Mouse (Mus musculus): ENCODE measurements at regions not wholly inside any gene's neighbourhood (a gene's known extent, or its start where the extent isn't known, plus 50 kb on each side); places are given as distances from the start of the nearest gene placed in this dataset.

DNA sequence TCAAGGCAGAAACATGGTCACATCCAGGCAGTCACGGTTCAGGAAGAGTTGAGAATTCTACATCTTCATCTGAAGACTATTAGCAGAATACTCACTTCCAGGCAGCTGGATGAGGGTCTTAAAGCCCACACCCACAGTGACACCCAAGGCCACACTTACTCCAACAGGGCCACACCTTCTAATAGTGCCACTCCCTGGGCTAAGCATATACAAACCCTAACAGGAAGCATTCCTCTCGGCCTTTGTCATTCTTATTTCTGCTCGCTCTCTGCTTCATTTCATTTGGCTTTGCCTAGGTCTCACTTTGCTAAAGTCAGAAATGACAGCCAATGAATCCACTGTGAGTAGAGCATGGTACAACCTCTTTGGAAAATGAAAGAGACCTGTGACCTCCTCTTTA, 100.4 kb upstream of the Zfp648 start:
- Histone ChIP-seq H3K4me2 (ENCODE audit: low read depth) (no peak overlapping the region), H3K36me3 (ENCODE audit: control insufficient read depth, insufficient read depth) (no peaks in the 10 kb centered on the region), H3ac (ENCODE audit: control insufficient read depth, insufficient read length) (no peak overlapping the region), H3K4me3 (no peak overlapping the region), H3K27me3 (ENCODE audit: control insufficient read depth, insufficient read depth, insufficient read length) (no peaks in the 10 kb centered on the region), H3K79me2 (ENCODE audit: control insufficient read depth, insufficient read depth) (no peaks in the 10 kb centered on the region)
- TF ChIP-seq MYOD1 (IDR thresholded peaks at IDR 0.05; ENCODE audit: control insufficient read depth in 1 of 3, insufficient read length in 2 of 3, low read depth in 2 of 3) = no peak
- no peak for TF ChIP-seq USF1 (IDR thresholded peaks at IDR 0.05; ENCODE audit: low read depth)
- TF ChIP-seq E2F4 (IDR thresholded peaks at IDR 0.05; ENCODE audit: insufficient read depth) = no peak
- TF ChIP-seq POLR2A (IDR thresholded peaks at IDR 0.05; ENCODE audit: insufficient read length, low read depth) = no peak
- TF ChIP-seq CEBPB (IDR thresholded peaks at IDR 0.05; ENCODE audit: insufficient read depth, poor library complexity, severe bottlenecking) = no peak
- TF ChIP-seq MYOG (IDR thresholded peaks at IDR 0.05; ENCODE audit: control insufficient read depth in 1 of 3, insufficient read depth in 1 of 3, insufficient read length in 2 of 3, low read depth in 2 of 3) = no peak
- no peak for TF ChIP-seq MAX (IDR thresholded peaks at IDR 0.05; ENCODE audit: low read depth)
- no peak for TF ChIP-seq SRF (IDR thresholded peaks at IDR 0.05; ENCODE audit: control insufficient read depth, insufficient read length, low read depth)
- TF ChIP-seq POLR2AphosphoS2 (IDR thresholded peaks at IDR 0.05; ENCODE audit: insufficient read length, low read depth) = no peak
- no peak for TF ChIP-seq TCF12 (IDR thresholded peaks at IDR 0.05; ENCODE audit: insufficient read depth, poor library complexity, severe bottlenecking)
- no peak for TF ChIP-seq TCF3 (IDR thresholded peaks at IDR 0.05; ENCODE audit: insufficient read length, low read depth)
- no peak for TF ChIP-seq REST (IDR thresholded peaks at IDR 0.05; ENCODE audit: insufficient read depth, insufficient read length)

DNA sequence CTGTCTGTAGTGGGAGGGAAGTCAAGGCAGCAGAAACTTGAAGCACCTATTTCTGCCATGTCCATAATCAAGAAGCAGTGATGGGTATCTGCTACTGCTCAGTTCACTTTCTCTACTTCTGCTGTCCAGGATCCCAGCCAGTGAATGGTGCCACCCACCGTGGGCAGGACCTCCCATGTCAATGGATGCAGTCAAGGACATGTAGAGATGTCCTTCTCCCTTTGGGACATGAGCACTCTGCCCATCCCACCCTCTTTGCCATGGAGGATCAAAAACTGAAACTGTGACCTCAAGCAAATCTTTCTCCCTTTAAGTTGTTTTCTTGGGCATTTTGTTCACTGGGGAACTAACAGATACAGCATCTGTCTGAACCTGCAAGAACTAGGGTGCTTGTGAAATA, 99.6 kb upstream of the Zfp648 start:
- no peak overlapping the region for H3K4me2 ChIP-seq (ENCODE audit: low read depth)
- H3K27me3 ChIP-seq (ENCODE audit: control insufficient read depth, insufficient read depth, insufficient read length) = no peaks in the 10 kb centered on the region
- TF ChIP-seq MAX (IDR thresholded peaks at IDR 0.05; ENCODE audit: low read depth) (no peak), TCF3 (IDR thresholded peaks at IDR 0.05; ENCODE audit: insufficient read length, low read depth) (no peak), POLR2AphosphoS2 (IDR thresholded peaks at IDR 0.05; ENCODE audit: insufficient read length, low read depth) (no peak), E2F4 (IDR thresholded peaks at IDR 0.05; ENCODE audit: insufficient read depth) (no peak), CEBPB (IDR thresholded peaks at IDR 0.05; ENCODE audit: insufficient read depth, poor library complexity, severe bottlenecking) (no peak), MYOD1 (IDR thresholded peaks at IDR 0.05; ENCODE audit: control insufficient read depth in 1 of 3, insufficient read length in 2 of 3, low read depth in 2 of 3) (no peak), REST (IDR thresholded peaks at IDR 0.05; ENCODE audit: insufficient read depth, insufficient read length) (no peak), POLR2A (IDR thresholded peaks at IDR 0.05; ENCODE audit: insufficient read length, low read depth) (no peak), TCF12 (IDR thresholded peaks at IDR 0.05; ENCODE audit: insufficient read depth, poor library complexity, severe bottlenecking) (no peak)
- no peaks in the 10 kb centered on the region for H3K36me3 ChIP-seq (ENCODE audit: control insufficient read depth, insufficient read depth)
- no peak overlapping the region for H3ac ChIP-seq (ENCODE audit: control insufficient read depth, insufficient read length)
- H3K79me2 ChIP-seq (ENCODE audit: control insufficient read depth, insufficient read depth) = no peaks in the 10 kb centered on the region
- H3K4me3 ChIP-seq = no peak overlapping the region

DNA sequence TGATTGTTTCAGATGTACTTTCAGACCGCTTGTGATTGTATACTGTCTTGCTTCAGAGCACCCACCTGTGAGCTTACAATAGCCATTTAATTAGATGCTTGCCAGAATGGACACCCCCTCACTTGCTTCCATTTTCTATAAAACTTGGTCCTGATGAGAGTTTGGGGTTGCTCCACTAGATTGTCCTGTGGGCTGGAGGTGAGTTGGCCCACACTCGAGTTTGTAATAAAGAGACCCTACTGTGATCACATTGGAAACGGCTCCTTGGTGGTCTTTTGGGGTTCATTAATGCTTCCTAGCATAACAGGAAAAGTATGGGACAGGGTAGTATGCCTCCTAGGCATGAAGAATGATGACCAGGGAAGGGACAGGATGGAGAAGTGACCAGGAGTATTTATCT, 98.8 kb upstream of the Zfp648 start:
- H3K79me2 ChIP-seq (ENCODE audit: control insufficient read depth, insufficient read depth) = no peaks in the 10 kb centered on the region
- H3K4me2 ChIP-seq (ENCODE audit: low read depth) = no peak overlapping the region
- no peak overlapping the region for H3ac ChIP-seq (ENCODE audit: control insufficient read depth, insufficient read length)
- H3K27me3 ChIP-seq (ENCODE audit: control insufficient read depth, insufficient read depth, insufficient read length) = no peaks in the 10 kb centered on the region
- no peak overlapping the region for H3K4me3 ChIP-seq
- TF ChIP-seq POLR2AphosphoS2 (IDR thresholded peaks at IDR 0.05; ENCODE audit: insufficient read length, low read depth) (no peak), MAX (IDR thresholded peaks at IDR 0.05; ENCODE audit: low read depth) (no peak), MYOD1 (IDR thresholded peaks at IDR 0.05; ENCODE audit: control insufficient read depth in 1 of 3, insufficient read length in 2 of 3, low read depth in 2 of 3) (no peak), SRF (IDR thresholded peaks at IDR 0.05; ENCODE audit: control insufficient read depth, insufficient read length, low read depth) (no peak), E2F4 (IDR thresholded peaks at IDR 0.05; ENCODE audit: insufficient read depth) (no peak), CEBPB (IDR thresholded peaks at IDR 0.05; ENCODE audit: insufficient read depth, poor library complexity, severe bottlenecking) (no peak)
- H3K36me3 ChIP-seq (ENCODE audit: control insufficient read depth, insufficient read depth) = no peaks in the 10 kb centered on the region

DNA sequence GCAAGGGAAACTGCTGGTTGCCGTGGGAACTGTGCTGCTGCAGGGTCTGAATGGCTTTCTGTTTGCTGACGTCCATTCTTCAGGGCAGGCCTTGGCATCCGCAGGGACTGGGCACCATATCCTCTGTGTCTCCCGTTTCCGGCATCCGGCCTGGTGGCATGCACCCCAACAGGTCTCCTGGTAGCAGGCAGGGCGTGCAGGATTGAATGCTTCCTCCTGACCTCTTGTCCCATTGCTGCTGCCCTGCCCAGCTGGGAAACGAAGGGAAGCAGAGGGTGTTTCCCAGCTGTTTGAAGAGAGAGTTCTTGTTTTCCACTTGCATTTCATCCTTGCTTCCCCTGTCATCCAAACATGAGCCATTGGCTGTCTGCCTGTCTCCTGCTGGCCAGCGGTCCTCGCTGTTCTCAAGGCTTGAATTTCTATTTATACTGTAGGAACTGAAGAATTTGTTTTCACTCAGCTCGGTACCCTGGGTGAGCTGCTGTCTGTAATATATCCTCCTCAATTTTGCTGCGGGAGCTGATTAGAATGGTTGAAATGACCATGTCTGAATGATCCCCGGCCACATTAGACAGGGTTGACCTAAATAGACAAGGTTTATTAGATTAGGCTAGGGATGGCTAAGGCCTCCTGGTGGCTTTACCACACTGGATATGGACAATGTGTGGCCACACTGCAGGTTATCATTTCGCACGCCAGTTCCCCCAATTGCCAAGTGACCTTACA, 98.0 kb upstream of the Zfp648 start:
- Histone ChIP-seq H3K4me2 (ENCODE audit: low read depth) (no peak overlapping the region), H3ac (ENCODE audit: control insufficient read depth, insufficient read length) (no peak overlapping the region), H3K27me3 (ENCODE audit: control insufficient read depth, insufficient read depth, insufficient read length) (no peaks in the 10 kb centered on the region), H3K79me2 (ENCODE audit: control insufficient read depth, insufficient read depth) (no peaks in the 10 kb centered on the region), H3K4me3 (no peak overlapping the region), H3K36me3 (ENCODE audit: control insufficient read depth, insufficient read depth) (no peaks in the 10 kb centered on the region)
- TF ChIP-seq MAX (IDR thresholded peaks at IDR 0.05; ENCODE audit: low read depth) (no peak), USF1 (IDR thresholded peaks at IDR 0.05; ENCODE audit: low read depth) (no peak), MYOD1 (IDR thresholded peaks at IDR 0.05; ENCODE audit: control insufficient read depth in 1 of 3, insufficient read length in 2 of 3, low read depth in 2 of 3) (no peak), E2F4 (IDR thresholded peaks at IDR 0.05; ENCODE audit: insufficient read depth) (no peak), POLR2AphosphoS2 (IDR thresholded peaks at IDR 0.05; ENCODE audit: insufficient read length, low read depth) (no peak), MYOG (IDR thresholded peaks at IDR 0.05; ENCODE audit: control insufficient read depth in 1 of 3, insufficient read depth in 1 of 3, insufficient read length in 2 of 3, low read depth in 2 of 3) (no peak), REST (IDR thresholded peaks at IDR 0.05; ENCODE audit: insufficient read depth, insufficient read length) (no peak), TCF3 (IDR thresholded peaks at IDR 0.05; ENCODE audit: insufficient read length, low read depth) (no peak), CEBPB (IDR thresholded peaks at IDR 0.05; ENCODE audit: insufficient read depth, poor library complexity, severe bottlenecking) (no peak), TCF12 (IDR thresholded peaks at IDR 0.05; ENCODE audit: insufficient read depth, poor library complexity, severe bottlenecking) (no peak)

DNA sequence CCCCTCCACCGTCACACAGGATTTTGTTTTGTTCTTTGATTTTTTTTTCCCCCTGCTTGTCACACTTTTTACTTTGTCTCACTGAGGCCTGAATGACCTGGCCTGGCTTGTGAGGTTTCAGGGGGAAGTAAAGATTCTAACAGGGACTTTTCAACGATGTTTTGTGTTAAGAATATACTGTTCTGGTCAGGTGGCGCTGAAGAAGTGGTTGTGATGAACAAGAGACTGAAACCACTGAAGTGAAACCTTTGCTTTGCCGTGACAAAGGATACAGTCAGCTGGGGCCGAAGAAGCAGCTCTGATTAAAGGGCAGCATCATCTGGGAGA, 97.4 kb upstream of the Zfp648 start:
- TF ChIP-seq TCF3 (IDR thresholded peaks at IDR 0.05; ENCODE audit: insufficient read length, low read depth) (no peak), MYOG (IDR thresholded peaks at IDR 0.05; ENCODE audit: control insufficient read depth in 1 of 3, insufficient read depth in 1 of 3, insufficient read length in 2 of 3, low read depth in 2 of 3) (no peak), USF1 (IDR thresholded peaks at IDR 0.05; ENCODE audit: low read depth) (no peak), POLR2A (IDR thresholded peaks at IDR 0.05; ENCODE audit: insufficient read length, low read depth) (no peak), REST (IDR thresholded peaks at IDR 0.05; ENCODE audit: insufficient read depth, insufficient read length) (no peak), MAX (IDR thresholded peaks at IDR 0.05; ENCODE audit: low read depth) (no peak), TCF12 (IDR thresholded peaks at IDR 0.05; ENCODE audit: insufficient read depth, poor library complexity, severe bottlenecking) (no peak), CEBPB (IDR thresholded peaks at IDR 0.05; ENCODE audit: insufficient read depth, poor library complexity, severe bottlenecking) (no peak), E2F4 (IDR thresholded peaks at IDR 0.05; ENCODE audit: insufficient read depth) (no peak), POLR2AphosphoS2 (IDR thresholded peaks at IDR 0.05; ENCODE audit: insufficient read length, low read depth) (no peak), SRF (IDR thresholded peaks at IDR 0.05; ENCODE audit: control insufficient read depth, insufficient read length, low read depth) (no peak), MYOD1 (IDR thresholded peaks at IDR 0.05; ENCODE audit: control insufficient read depth in 1 of 3, insufficient read length in 2 of 3, low read depth in 2 of 3) (no peak)
- Histone ChIP-seq H3K27me3 (ENCODE audit: control insufficient read depth, insufficient read depth, insufficient read length) (no peaks in the 10 kb centered on the region), H3K4me3 (no peak overlapping the region)

More for the DNA sequence above, 97.4 kb upstream of the Zfp648 start:
- Histone ChIP-seq H3K4me2 (ENCODE audit: low read depth) (no peak overlapping the region), H3K36me3 (ENCODE audit: control insufficient read depth, insufficient read depth) (no peaks in the 10 kb centered on the region), H3ac (ENCODE audit: control insufficient read depth, insufficient read length) (no peak overlapping the region), H3K79me2 (ENCODE audit: control insufficient read depth, insufficient read depth) (no peaks in the 10 kb centered on the region)

All from myocyte (in vitro differentiated cells).